Mouse (Mus musculus): ENCODE measurements around the gene Col6a2. TPM values are rescaled to one million over a fixed set of nuclear protein-coding genes. Genes with fewer than 3 reads are reported as not detected.

Col6a2 gene
- total RNA-seq, 2 experiments from 2014 or later: 37.3 to 74.0 TPM

GRCm38 (mm10) chr10:76550458-76550857 lies 73.0 kb downstream of the Col6a2 start:
- no peak for DNase-seq

- no peak for DNase-seq
These were observed 75.2 kb downstream of the Col6a2 start for GRCm38 (mm10) chr10:76548218-76548617.

GRCm38 (mm10) chr10:76546566-76546965 lies 76.9 kb downstream of the Col6a2 start:
- DNase-seq: no peak

Other genes with a start within 250 kb of the Col6a2 start
- not detected for gene AC141477.1, start 183.2 kb downstream of the Col6a2 start, total RNA-seq (2021)
- 10 to 100 TPM; 13.8 to 15.5 TPM for gene Pcnt, start 180.8 kb downstream of the Col6a2 start, total RNA-seq (2021)
- not detected for gene 2610028H24Rik, start 174.5 kb downstream of the Col6a2 start, total RNA-seq (2021)
- 10 to 100 TPM; 33.6 to 34.7 TPM for gene Mcm3ap, start 154.7 kb downstream of the Col6a2 start, total RNA-seq (2021)
- 1 to 10 TPM; 2.0 to 3.5 TPM for gene Ybey, start 154.5 kb downstream of the Col6a2 start, total RNA-seq (2021)
- gene Lss, start 92.0 kb downstream of the Col6a2 start, total RNA-seq (2021): 10 to 100 TPM; 52.1 to 85.1 TPM
- under 1 TPM in 1 of 2 experiments, not detected in 1; 0.30 TPM for gene Spatc1l, start 61.4 kb downstream of the Col6a2 start, total RNA-seq (2021)
- gene Ftcd, start 48.0 kb downstream of the Col6a2 start, total RNA-seq (2021): under 1 TPM in 1 of 2 experiments, not detected in 1; 0.53 TPM
- gene Col6a1, start 102.5 kb upstream of the Col6a2 start, total RNA-seq (2021): 100 to 1,000 TPM; 295 to 316 TPM